Mouse (Mus musculus) gastrocnemius, postnatal 36 days (tissue): ENCODE measurements around the gene Yae1d1. TPM values are rescaled to one million over a fixed set of nuclear protein-coding genes. Genes with fewer than 3 reads are reported as not detected.

Experiments
- DNase-seq, 2 experiments: peaks; one replicate each; pipeline ENCODE4 v3.0.0; 2022
- intact Hi-C: fragments of 180-260 bp; cut with DNase I; formaldehyde crosslinking; loops from one replicate; pipeline ENCODE4 v1.15.1; 2025
- total RNA-seq, 2 experiments: library from RNA; stranded (reverse); gene quantifications; 2 replicates each; pipeline ENCODE4 v1.2.3; 2021

The Yae1d1 gene
- total RNA-seq, 2 experiments from 2014 or later: 11.9 to 14.7 TPM

DNA sequence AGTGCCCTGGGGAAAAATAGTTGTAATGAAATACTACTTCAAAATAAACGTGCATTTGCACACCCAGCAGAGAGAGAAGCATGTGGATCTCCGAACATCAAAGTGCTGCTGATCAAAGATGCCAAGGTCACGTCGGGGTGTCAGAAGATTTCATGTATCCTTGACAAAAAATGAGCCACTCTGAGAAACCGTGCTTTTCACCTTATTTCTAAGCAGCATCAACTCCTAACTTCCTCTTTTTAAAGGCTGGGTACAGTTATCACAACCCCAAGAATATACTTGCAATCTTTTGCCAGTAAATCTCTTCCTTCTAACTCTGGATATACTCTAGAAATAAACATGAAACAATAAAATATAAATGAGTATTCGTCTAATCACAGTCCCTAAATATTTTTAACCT is 50.8 kb downstream of the Yae1d1 start:
- DNase-seq: no peak
- intact Hi-C loops: loop anchor here (5.0 kb wide), 2 partner anchors 50 to 245 kb away; partner anchors contain the start of genes Mplkip, Sugct and Yae1d1

Other genes with a start within 250 kb of the Yae1d1 start
- 10 to 100 TPM; 13.1 to 20.7 TPM for gene Cdk13, start 188.3 kb downstream of the Yae1d1 start, total RNA-seq
- gene Rala, start 49.1 kb downstream of the Yae1d1 start, total RNA-seq: 10 to 100 TPM; 20.1 to 22.7 TPM